Mouse (Mus musculus) A20 (cell line): ENCODE results near the gene 4930404H24Rik.
A peak's percentile ranks its signal among the peaks of the same experiment; 100 is the strongest.

ENCODE experiments used
- DNase-seq: peaks from one replicate; pipeline ENCODE4 v3.0.0-alpha.2; 2011; ENCODE audit warnings: low read depth, low spot score

Gene 4930404H24Rik

DNA sequence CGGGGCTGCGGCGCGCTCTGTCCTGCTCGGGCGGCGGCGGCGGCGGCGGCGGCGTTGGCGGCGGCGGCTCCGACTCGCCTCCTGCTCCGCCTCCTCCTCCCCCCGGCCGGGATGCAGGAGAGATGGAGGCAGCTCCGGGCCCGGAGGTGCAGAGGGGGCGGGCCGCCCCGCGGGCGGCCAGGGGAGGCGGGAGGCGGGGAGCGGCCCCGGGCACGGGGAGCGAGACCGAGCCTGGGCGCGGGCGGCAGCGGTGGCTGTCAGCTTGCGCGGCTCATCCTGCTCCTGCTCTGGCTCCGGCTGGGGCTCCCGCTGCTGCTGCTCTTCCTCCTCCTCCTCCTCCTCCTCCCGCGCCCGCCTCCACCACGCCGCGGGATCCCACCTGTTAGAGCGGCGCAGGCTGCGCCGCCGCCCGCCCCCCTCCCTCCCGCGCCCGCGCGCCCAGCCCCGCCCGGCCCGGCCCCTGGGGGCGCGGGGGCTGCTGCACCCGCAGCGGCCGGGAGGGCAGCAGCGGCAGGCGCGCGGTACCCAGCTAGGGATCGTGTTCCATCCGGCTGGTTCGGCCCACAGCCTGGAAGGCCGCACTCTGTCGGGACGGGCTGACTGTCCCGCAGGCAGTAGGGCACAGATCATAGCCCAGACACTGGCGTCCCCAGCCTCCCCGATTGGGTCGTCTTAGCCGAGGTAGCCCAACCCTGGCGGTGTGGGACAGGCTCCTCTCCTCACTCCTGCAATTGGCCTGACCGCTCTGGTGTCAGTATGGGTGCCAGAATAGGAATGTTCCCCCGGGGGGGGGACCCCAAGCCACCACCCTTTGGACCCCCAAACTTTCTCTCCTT, 37.6 kb downstream of the 4930404H24Rik start, which contains the start of gene Nol4l:
Nol4l (minus strand) TSS at position 41 of the 836 bp plus-strand sequence.
- no peak for DNase-seq

DNA sequence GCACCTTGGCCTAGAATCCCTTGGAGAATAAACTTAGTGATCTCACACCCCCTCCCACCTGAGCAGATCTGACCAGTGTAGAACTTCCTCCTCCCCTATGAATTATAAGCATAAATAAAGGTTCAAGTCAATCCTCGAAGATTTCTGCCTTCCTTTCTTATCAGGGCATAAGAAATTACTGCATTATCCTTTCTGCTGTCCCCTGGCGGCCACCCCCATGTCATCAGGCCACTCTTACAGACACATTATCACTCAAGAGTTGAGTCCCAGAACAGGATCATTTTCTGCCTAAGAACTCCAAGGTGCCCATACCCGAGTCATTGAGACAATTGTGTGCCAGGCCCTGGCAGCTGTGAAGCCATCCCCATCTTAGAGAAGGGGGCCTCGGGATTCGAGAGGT, 38.4 kb downstream of the 4930404H24Rik start:
- DNase-seq = no peak

DNA sequence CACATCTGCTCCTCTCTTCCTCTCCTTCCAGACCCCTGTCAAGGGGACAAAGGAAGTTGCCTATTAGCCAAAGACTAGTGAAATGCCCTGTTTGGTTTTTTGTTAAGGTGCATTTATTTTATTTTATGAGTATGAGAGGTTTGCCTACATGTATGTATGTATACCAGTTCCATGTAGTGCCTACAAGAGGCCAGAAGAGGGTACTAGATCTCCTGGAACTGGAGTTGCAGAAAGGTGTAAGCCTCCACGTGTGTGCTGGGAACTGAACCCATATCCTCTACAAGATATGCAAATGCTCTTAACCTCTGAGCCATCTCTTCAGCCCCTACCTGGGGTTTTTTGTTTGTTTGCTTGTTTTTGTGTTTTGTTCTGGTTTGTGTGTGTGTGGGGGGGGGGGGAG, 41.4 kb downstream of the 4930404H24Rik start:
- no peak for DNase-seq

DNA sequence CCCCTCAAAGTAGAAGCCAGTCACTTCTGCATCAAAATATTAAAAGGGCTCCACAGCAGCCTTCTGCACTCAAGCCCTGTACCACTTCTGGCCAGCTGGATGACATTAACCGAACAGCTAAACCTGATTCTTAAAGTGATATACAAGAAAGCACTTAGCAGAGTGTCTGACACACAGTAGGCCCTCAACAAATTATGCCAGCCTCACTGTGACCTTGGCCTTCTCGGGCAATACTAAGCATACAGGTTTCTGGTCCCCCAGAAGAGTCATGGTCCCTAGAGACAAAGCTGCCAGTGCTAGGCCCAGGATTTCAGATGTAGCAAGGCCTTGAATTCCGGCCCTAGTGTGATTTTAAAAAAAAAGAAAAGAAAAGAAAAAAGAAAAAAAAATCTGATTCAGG, 46.3 kb downstream of the 4930404H24Rik start:
- no peak for DNase-seq

DNA sequence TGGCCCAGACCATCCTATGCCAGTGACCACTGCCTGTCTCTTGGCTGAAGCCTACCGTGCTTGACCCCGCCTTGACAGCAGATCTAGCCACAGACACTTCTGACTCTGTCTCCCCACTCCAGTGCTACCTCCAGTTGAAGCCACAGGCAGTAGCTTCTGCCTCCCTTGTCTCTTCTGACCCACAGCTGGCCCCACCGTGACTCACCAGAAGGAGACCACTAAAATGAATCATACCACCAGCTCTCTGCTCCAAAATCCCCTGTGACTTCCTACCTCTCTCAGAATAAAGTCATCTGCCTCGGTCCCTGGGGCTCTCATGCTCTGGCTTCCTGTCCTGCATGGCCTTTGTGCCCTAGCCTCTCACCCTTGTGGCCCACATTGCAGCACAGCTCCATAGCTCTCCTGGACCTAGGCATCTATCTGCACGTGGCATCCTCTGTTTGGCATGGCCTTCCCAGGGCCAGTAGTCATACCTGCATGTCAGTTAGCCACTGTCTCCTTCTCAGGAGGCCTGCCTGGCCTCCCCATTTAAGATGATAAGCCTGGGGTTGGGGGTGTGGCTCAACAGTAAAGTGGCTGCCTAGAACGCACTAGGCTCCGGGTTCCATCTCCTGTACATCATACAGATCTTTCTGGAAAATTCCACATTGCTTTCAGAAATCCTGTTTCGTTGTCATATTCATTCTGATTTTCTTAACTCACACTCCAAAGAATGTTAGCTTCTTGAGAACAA, 50.5 kb downstream of the 4930404H24Rik start:
- DNase-seq = peak; percentile 38
